Comparison of ENCODE assay signal across 11 mouse cellular contexts in the genomic region with DNA sequence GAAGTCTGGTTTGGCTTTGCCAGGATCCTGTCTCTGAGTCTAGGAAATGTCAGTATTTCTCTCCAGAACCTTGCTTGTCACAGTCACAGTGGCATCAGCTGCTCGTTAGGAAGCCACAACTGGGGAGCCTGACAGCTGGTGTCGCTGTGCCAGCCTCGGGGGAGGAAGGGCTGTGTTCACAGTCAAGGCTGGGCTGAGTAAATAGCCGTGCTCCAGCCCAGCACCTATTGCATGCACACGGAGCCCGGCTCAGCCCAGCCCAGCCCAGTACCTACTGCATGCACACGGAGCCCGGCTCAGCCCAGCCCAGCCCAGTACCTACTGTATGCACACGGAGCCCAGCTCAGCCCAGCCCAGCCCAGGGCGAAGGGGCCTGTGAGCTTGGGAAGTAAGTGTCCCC. TPM values are rescaled to one million over a fixed set of nuclear protein-coding genes. Genes with fewer than 3 reads are reported as not detected.
DNase-seq lines count a peak whose midpoint lies in the region; ATAC-seq lines count a peak whose summit lies in the region.
"Had no signal": no experiment of that assay in that cellular context is flagged by ENCODE, and none has a peak within 500 bp of the region (broad histone marks: within the 10 kb centered on the region; RNA-seq: fewer than 3 reads in every experiment).

No protein-coding gene starts in this region.

- H3K4me3 ChIP-seq in forebrain, embryonic 12.5 days (replicated peaks), result no peak overlapping the region
- H3K4me3 ChIP-seq in forebrain, embryonic 10.5 days, result no peak overlapping the region
- H3K4me3 ChIP-seq: embryonic facial prominence, embryonic 13.5 days had no signal

- peaks cover 11% of the 10 kb centered on the region for H3K4me1 ChIP-seq in forebrain, embryonic 12.5 days
- H3K4me1 ChIP-seq in forebrain, embryonic 10.5 days, result peaks cover 18% of the 10 kb centered on the region

- DNase-seq in forebrain, embryonic 10.5 days (ENCODE audit: extremely low spot score, low spot score), result no peak
- peak; percentile 77 for DNase-seq in right cerebral cortex, adult 18-20 months
- DNase-seq in right cerebral cortex, postnatal 25 days, result no peak
- peak; percentile 47 to 74 for DNase-seq in left cerebral cortex, postnatal 25 days (ENCODE audit: low spot score in 2 of 2)
- no peak for DNase-seq in testis, postnatal 10 days (ENCODE audit: low spot score)

- H3K36me3 ChIP-seq in forebrain, embryonic 12.5 days (replicated peaks), result no peaks in the 10 kb centered on the region
- H3K36me3 ChIP-seq in forebrain, embryonic 10.5 days (replicated peaks), result no peaks in the 10 kb centered on the region
- H3K36me3 ChIP-seq: embryonic facial prominence, embryonic 13.5 days had no signal

- peaks cover 9% of the 10 kb centered on the region; the same call in 1 of the 2 replicates for H3K27me3 ChIP-seq in forebrain, embryonic 12.5 days
- no peaks in the 10 kb centered on the region; the same call in 1 of the 2 replicates for H3K27me3 ChIP-seq in forebrain, embryonic 10.5 days (ENCODE audit: poor library complexity, severe bottlenecking)
- H3K27me3 ChIP-seq: embryonic facial prominence, embryonic 13.5 days had no signal

- no peak overlapping the region for H3K27ac ChIP-seq in forebrain, embryonic 12.5 days
- H3K27ac ChIP-seq in forebrain, embryonic 10.5 days, result no peak overlapping the region
- H3K27ac ChIP-seq: embryonic facial prominence, embryonic 13.5 days had no signal

- intact Hi-C loops in left cerebral cortex, postnatal 25 days (cut with DNase I), result loop anchor here (1.0 to 2.0 kb wide), 2 partner anchors 103 to 301 kb away; no protein-coding TSS in a partner anchor

- peak; percentile 65; the same call in 1 of the 2 replicates for ATAC-seq in forebrain, embryonic 12.5 days (ENCODE audit: low FRiP score)
- no peak for ATAC-seq in granulocyte monocyte progenitor cell, adult 5-6 weeks (replicated peaks; ENCODE audit: poor library complexity, severe bottlenecking)
- ATAC-seq in cerebellum, adult (ENCODE audit: insufficient number of reproducible peaks, low FRiP score, low TSS enrichment), result no peak

- WGBS in forebrain, embryonic 12.5 days, result 59% methylated on average over 10 of the region's 10 CpGs
- 77% methylated on average over 10 of the region's 10 CpGs for WGBS in forebrain, embryonic 10.5 days

- no peak overlapping the region for H3K9ac ChIP-seq in forebrain, embryonic 12.5 days
- H3K9ac ChIP-seq: embryonic facial prominence, embryonic 13.5 days had no signal

- no peak overlapping the region for H3K4me2 ChIP-seq in forebrain, embryonic 12.5 days
- H3K4me2 ChIP-seq: embryonic facial prominence, embryonic 13.5 days had no signal

- H3K9me3 ChIP-seq in forebrain, embryonic 12.5 days, result no peaks in the 10 kb centered on the region
- no peaks in the 10 kb centered on the region for H3K9me3 ChIP-seq in forebrain, embryonic 10.5 days

RNA-seq across cellular contexts. Expression of gene Pla2g2f, which starts 9.6 kb away (rescaled TPM):
- not detected in 2 replicates for polyA plus RNA-seq in forebrain, embryonic 12.5 days (2016; fragmentation: Nextera tagmentation; extraction: Ambion mirVana)
- not detected in 2 replicates for polyA plus RNA-seq in forebrain, embryonic 10.5 days (2016; fragmentation: Nextera tagmentation; extraction: Ambion mirVana)
- not detected for total RNA-seq in left cerebral cortex, postnatal 25 days (2021)
- not detected in 2 replicates for total RNA-seq in granulocyte monocyte progenitor cell, adult 5-6 weeks (2014; fragmentation: Nextera tagmentation)
- not detected in 2 replicates for total RNA-seq in granulocyte monocyte progenitor cell, adult 5-6 weeks (2017)
- total RNA-seq: left cerebral cortex, postnatal 36 days had no signal
- polyA plus RNA-seq: heart, postnatal 0 days had no signal

RNA-seq across cellular contexts. Expression of gene Ubxn10, which starts 10.9 kb away (rescaled TPM):
- polyA plus RNA-seq in forebrain, embryonic 12.5 days (2016; fragmentation: Nextera tagmentation; extraction: Ambion mirVana), result 2.0 TPM in 2 replicates
- polyA plus RNA-seq in forebrain, embryonic 10.5 days (2016; fragmentation: Nextera tagmentation; extraction: Ambion mirVana), result 1.0 and 1.4 TPM in 2 replicates
- total RNA-seq in left cerebral cortex, postnatal 25 days (2021), result 1 to 10 TPM in 1 of 2 experiments, under 1 TPM in 1; 0.98 to 1.5 TPM
- not detected in 2 replicates for total RNA-seq in granulocyte monocyte progenitor cell, adult 5-6 weeks (2014; fragmentation: Nextera tagmentation)
- total RNA-seq in granulocyte monocyte progenitor cell, adult 5-6 weeks (2017), result not detected in 2 replicates

RNA-seq across cellular contexts. Expression of gene Pla2g2c, which starts 23.3 kb away (rescaled TPM):
- polyA plus RNA-seq in forebrain, embryonic 12.5 days (2016; fragmentation: Nextera tagmentation; extraction: Ambion mirVana), result 0.18 and 0.26 TPM in 2 replicates
- 0.33 and 0.57 TPM in 2 replicates for polyA plus RNA-seq in forebrain, embryonic 10.5 days (2016; fragmentation: Nextera tagmentation; extraction: Ambion mirVana)
- under 1 TPM in 1 of 2 experiments, not detected in 1; 0.25 TPM for total RNA-seq in left cerebral cortex, postnatal 25 days (2021)
- total RNA-seq in granulocyte monocyte progenitor cell, adult 5-6 weeks (2014; fragmentation: Nextera tagmentation), result not detected in 2 replicates
- not detected in 2 replicates for total RNA-seq in granulocyte monocyte progenitor cell, adult 5-6 weeks (2017)

RNA-seq across cellular contexts. Expression of gene Pla2g2d, which starts 27.7 kb away (rescaled TPM):
- 0.13 TPM in 1 of 2 replicates, not detected in the other for polyA plus RNA-seq in forebrain, embryonic 12.5 days (2016; fragmentation: Nextera tagmentation; extraction: Ambion mirVana)
- polyA plus RNA-seq in forebrain, embryonic 10.5 days (2016; fragmentation: Nextera tagmentation; extraction: Ambion mirVana), result 0.15 TPM in 1 of 2 replicates, not detected in the other
- under 1 TPM; 0.28 to 0.48 TPM for total RNA-seq in left cerebral cortex, postnatal 25 days (2021)
- total RNA-seq in granulocyte monocyte progenitor cell, adult 5-6 weeks (2014; fragmentation: Nextera tagmentation), result not detected in 2 replicates
- not detected in 2 replicates for total RNA-seq in granulocyte monocyte progenitor cell, adult 5-6 weeks (2017)
- polyA plus RNA-seq: heart, postnatal 0 days had no signal

Comparison
In these comparisons a context has a peak if more than half of its experiments do, and no peak if none do; other contexts are left out.
1. DNase-seq: peak in right cerebral cortex, adult 18-20 months (single experiment) and left cerebral cortex, postnatal 25 days (2 of 2); none in forebrain, embryonic 10.5 days (single experiment), right cerebral cortex, postnatal 25 days (single experiment) and testis, postnatal 10 days (single experiment).